Mouse (Mus musculus): ENCODE data around the gene Osbpl10. TPM values are rescaled to one million over a fixed set of nuclear protein-coding genes. Genes with fewer than 3 reads are reported as not detected.

Gene Osbpl10
- total and polyA plus RNA-seq, 3 experiments, result 0.19 TPM; not detected in 2

- in situ Hi-C loops (cut with MboI; ENCODE audit: low pct_ligation_motif_present, low pct_unique_long_range_greater_than_20kb, low sequenced_read_pairs), result no loop called here
- Histone ChIP-seq H3K79me2 (replicated peaks; ENCODE audit: control insufficient read depth, extremely low read depth, insufficient read depth, poor library complexity, severe bottlenecking) (no peaks in the 10 kb centered on the region), H3K4me2 (ENCODE audit: insufficient read depth, low read depth, poor library complexity, severe bottlenecking) (no peak overlapping the region), H3K9ac (ENCODE audit: insufficient read depth, low read depth) (no peak overlapping the region), H3K36me3 (replicated peaks in 1 of 2; ENCODE audit: control insufficient read depth in 1 of 2, insufficient read depth in 1 of 2, low read length in 1 of 2) (no peaks in the 10 kb centered on the region), H3K4me3 (replicated peaks in 1 of 3; ENCODE audit: low read depth in 2 of 3, low read length in 2 of 3, poor library complexity in 1 of 3) (no peak overlapping the region), H3K4me1 (ENCODE audit: control insufficient read depth in 1 of 2, insufficient read depth in 2 of 2) (peaks cover 0 to 11% of the 10 kb centered on the region in 2 experiments; a peak in 1 of 4 replicates), H3K27me3 (replicated peaks) (no peaks in the 10 kb centered on the region), H3K27ac (ENCODE audit: insufficient read depth, low read depth) (no peak overlapping the region), H3K9me3 (replicated peaks; ENCODE audit: low read length) (no peaks in the 10 kb centered on the region)
- DNase-seq (ENCODE audit: extremely low read depth), result no peak
- TF ChIP-seq SIN3A (IDR thresholded peaks at IDR 0.05; ENCODE audit: low read length), result no peak
- TF ChIP-seq MAFK (IDR thresholded peaks at IDR 0.05; ENCODE audit: insufficient replicate concordance, low read length), result no peak
- TF ChIP-seq MYC (IDR thresholded peaks at IDR 0.05; ENCODE audit: low read depth, low read length), result no peak
- TF ChIP-seq MXI1 (IDR thresholded peaks at IDR 0.05; ENCODE audit: low read depth, low read length), result no peak
- TF ChIP-seq KAT2A (IDR thresholded peaks at IDR 0.05; ENCODE audit: insufficient replicate concordance, low read length), result no peak
- no peak for TF ChIP-seq NELFE (IDR thresholded peaks at IDR 0.05; ENCODE audit: low read depth, low read length)
- no peak for TF ChIP-seq USF1 (IDR thresholded peaks at IDR 0.05; ENCODE audit: low read depth, low read length)
- TF ChIP-seq ELF1 (IDR thresholded peaks at IDR 0.05; ENCODE audit: low read depth, low read length), result no peak
- no peak for TF ChIP-seq ZC3H11A (IDR thresholded peaks at IDR 0.05; ENCODE audit: low read depth, low read length)
- TF ChIP-seq CTCF (conservative IDR thresholded peaks at IDR 0.05 in 1 of 2, IDR thresholded peaks at IDR 0.05 in 1 of 2; ENCODE audit: low read depth in 2 of 2, low read length in 2 of 2), result no peak
- no peak for TF ChIP-seq PAX5 (IDR thresholded peaks at IDR 0.05; ENCODE audit: low read length)
- TF ChIP-seq TCF12 (IDR thresholded peaks at IDR 0.05; ENCODE audit: low read depth, low read length), result no peak
- dilution Hi-C loops (cut with MboI; ENCODE audit: extremely low pct_ligation_motif_present, extremely low pct_unique_long_range_greater_than_20kb, low sequenced_read_pairs), result no loop called here
Observed at GRCm38 (mm10) chr9:115229145-115229544, 250.8 kb downstream of the Osbpl10 start.

- DNase-seq (ENCODE audit: extremely low read depth), result no peak
- in situ Hi-C loops (cut with MboI; ENCODE audit: low pct_ligation_motif_present, low pct_unique_long_range_greater_than_20kb, low sequenced_read_pairs), result no loop called here
- Histone ChIP-seq H3K27me3 (replicated peaks) (no peaks in the 10 kb centered on the region), H3K79me2 (replicated peaks; ENCODE audit: control insufficient read depth, extremely low read depth, insufficient read depth, poor library complexity, severe bottlenecking) (no peaks in the 10 kb centered on the region), H3K4me3 (replicated peaks in 1 of 3; ENCODE audit: low read depth in 2 of 3, low read length in 2 of 3, poor library complexity in 1 of 3) (no peak overlapping the region), H3K9me3 (replicated peaks; ENCODE audit: low read length) (no peaks in the 10 kb centered on the region), H3K4me1 (ENCODE audit: control insufficient read depth in 1 of 2, insufficient read depth in 2 of 2) (peaks cover 0 to 11% of the 10 kb centered on the region in 2 experiments; a peak in 1 of 4 replicates), H3K4me2 (ENCODE audit: insufficient read depth, low read depth, poor library complexity, severe bottlenecking) (no peak overlapping the region), H3K36me3 (replicated peaks in 1 of 2; ENCODE audit: control insufficient read depth in 1 of 2, insufficient read depth in 1 of 2, low read length in 1 of 2) (no peaks in the 10 kb centered on the region), H3K9ac (ENCODE audit: insufficient read depth, low read depth) (no peak overlapping the region), H3K27ac (ENCODE audit: insufficient read depth, low read depth) (no peak overlapping the region)
- TF ChIP-seq USF2 (conservative IDR thresholded peaks at IDR 0.05; ENCODE audit: low read depth, low read length), result no peak
- TF ChIP-seq POLR2AphosphoS2 (IDR thresholded peaks at IDR 0.05; ENCODE audit: low read depth, low read length), result no peak
- TF ChIP-seq UBTF (IDR thresholded peaks at IDR 0.05; ENCODE audit: low read depth, low read length), result no peak
- TF ChIP-seq ETS1 (conservative IDR thresholded peaks at IDR 0.05; ENCODE audit: low read depth, low read length), result no peak
- TF ChIP-seq MAZ (IDR thresholded peaks at IDR 0.05; ENCODE audit: low read depth, low read length), result no peak
- no peak for TF ChIP-seq TCF12 (IDR thresholded peaks at IDR 0.05; ENCODE audit: low read depth, low read length)
- no peak for TF ChIP-seq IRF4 (IDR thresholded peaks at IDR 0.05; ENCODE audit: low read depth, low read length)
- no peak for TF ChIP-seq ZKSCAN1 (IDR thresholded peaks at IDR 0.05; ENCODE audit: borderline replicate concordance, low read depth, low read length)
- no peak for TF ChIP-seq MAFK (IDR thresholded peaks at IDR 0.05; ENCODE audit: insufficient replicate concordance, low read length)
- TF ChIP-seq PAX5 (IDR thresholded peaks at IDR 0.05; ENCODE audit: low read length), result no peak
- TF ChIP-seq MYC (IDR thresholded peaks at IDR 0.05; ENCODE audit: low read depth, low read length), result no peak
- TF ChIP-seq ZC3H11A (IDR thresholded peaks at IDR 0.05; ENCODE audit: low read depth, low read length), result no peak
- no peak for TF ChIP-seq NELFE (IDR thresholded peaks at IDR 0.05; ENCODE audit: low read depth, low read length)
- TF ChIP-seq RCOR1 (conservative IDR thresholded peaks at IDR 0.05; ENCODE audit: low read depth, low read length), result no peak
- no peak for TF ChIP-seq JUND (conservative IDR thresholded peaks at IDR 0.05; ENCODE audit: low read depth, low read length)
- TF ChIP-seq KAT2A (IDR thresholded peaks at IDR 0.05; ENCODE audit: insufficient replicate concordance, low read length), result no peak
- TF ChIP-seq MXI1 (IDR thresholded peaks at IDR 0.05; ENCODE audit: low read depth, low read length), result no peak
- no peak for TF ChIP-seq ZNF384 (IDR thresholded peaks at IDR 0.05; ENCODE audit: low read depth, low read length)
- no peak for TF ChIP-seq ELF1 (IDR thresholded peaks at IDR 0.05; ENCODE audit: low read depth, low read length)
- dilution Hi-C loops (cut with MboI; ENCODE audit: extremely low pct_ligation_motif_present, extremely low pct_unique_long_range_greater_than_20kb, low sequenced_read_pairs), result no loop called here
Observed at GRCm38 (mm10) chr9:115229676-115230075, 251.3 kb downstream of the Osbpl10 start.

All from CH12.LX (cell line).